Mouse (Mus musculus) R1 (cell line): ENCODE measurements around the gene Zfp420.
A peak's percentile ranks its signal among the peaks of the same experiment; 100 is the strongest.

Source experiments
- DNase-seq: peaks from one replicate; pipeline ENCODE4 v3.0.0-alpha.2; 2018; ENCODE audit warnings: low read depth, low spot score

Gene Zfp420

DNA sequence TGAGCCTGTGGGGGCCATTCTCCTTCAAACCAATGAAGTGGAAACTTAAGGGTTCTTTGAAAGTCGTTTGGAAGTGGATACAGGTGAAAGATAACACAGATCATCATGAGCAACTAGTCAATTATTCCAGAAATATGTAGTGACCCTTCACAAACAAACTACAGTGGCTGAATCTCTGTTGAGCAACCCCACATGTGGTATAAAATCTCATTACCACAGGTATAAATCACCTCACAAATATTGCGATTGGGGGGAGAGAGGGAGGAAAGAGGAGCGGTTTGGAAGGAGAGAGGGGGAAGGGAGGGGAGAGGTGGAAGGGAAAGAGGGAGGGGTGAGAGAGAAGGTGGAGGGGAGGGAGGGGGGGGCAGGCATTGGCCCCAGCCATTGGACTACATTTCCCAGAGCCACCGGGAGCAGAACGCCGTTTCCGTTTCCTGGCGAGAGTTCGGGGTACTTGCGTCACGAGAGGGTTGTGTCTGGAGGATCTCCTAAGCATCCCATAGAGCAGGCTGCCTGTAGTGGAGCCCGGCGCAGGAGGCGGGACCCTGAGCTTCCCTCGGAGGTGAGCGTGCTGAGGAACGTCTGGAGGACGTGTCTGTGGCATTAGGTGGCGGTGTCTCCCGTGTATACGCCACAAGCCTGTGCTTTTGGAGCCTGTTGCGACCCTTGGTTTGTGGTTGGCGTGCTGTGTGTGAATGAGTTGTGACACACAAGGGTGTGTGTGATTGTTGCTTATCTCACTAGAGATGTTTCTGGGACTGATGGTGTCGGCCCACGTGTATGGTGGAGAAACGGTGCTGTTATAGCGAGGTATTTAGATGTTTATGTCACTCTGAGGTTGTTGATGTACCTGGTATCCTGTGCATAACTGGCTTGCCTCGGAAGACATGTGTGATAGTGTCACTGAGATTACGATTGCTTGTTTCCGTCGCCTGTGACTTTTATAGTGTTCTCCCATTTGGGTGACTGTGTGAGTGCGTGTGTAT, at the start of gene Zfp420:
Gene Zfp420 (plus strand): TSS at position 448 of the 986 bp plus-strand sequence.
- DNase-seq = peak; percentile 97

DNA sequence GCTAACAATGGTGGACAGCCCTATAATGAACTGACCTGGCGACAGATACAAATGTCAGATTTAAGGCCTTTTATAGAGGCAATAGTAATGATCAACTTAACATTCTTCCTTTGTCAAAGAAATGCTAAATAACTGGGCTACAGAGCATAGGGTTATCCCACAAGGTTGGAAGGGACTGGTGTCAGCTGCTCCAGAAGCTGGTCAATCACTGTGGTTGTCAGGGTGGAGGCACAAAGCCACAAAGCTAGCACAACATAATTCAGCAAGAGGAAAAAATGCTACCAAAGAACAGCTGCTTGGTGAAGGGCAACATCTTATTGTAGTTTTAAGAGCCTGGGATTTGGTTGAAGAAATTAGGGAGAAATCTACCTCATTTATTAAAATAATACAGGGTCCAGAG, 47.5 kb upstream of the Zfp420 start:
- DNase-seq = no peak

DNA sequence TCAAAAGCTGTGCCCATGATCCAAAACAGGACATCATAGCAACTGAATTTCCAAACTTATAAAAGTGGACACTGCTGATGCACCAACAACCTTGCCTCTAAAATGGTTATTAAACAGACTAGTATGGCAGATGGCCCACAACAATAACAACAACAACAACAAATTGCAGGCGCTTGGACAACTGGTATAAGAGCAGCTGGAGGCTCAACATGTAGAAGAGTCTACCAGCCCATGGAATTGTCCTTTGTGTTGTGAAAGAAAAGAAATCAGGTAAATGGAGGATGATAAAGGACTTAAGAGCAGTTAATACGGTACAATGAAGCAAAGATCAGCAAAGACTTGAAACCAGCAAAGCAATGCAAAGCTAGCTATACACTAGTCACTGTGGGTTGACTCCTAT, 45.4 kb upstream of the Zfp420 start:
- DNase-seq = no peak

DNA sequence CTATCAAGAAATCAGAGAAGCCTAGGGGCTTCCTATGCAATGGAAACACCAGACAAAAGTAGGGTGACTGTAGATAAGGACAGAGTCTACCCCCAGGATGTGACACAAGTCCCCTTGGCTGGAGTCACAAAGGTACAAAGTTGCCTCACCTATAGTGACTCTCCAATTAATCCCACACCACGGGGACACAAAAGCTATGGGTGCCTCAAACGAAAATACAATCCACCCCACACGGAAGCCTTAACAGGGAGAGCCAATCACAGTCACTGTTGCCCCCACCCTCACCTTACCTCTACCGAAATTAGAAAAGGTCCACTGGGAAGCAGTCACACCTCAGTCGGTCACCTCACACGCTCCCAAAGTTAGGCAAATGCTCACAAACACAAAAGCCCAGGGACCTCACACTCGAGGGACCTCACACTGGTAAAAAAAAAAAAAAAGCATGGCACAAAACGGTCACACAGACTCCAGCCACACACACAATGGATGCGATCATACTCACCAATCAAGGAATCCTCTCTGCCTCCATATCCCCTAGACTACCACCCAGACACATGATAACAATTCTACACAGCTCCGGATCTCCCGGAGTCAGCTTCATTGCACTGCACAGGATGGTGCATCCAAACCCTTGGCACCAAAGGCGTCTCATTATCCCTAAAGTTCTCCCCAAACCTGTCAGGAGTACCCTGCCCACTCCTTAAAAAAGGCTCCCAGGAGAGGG, 44.6 kb upstream of the Zfp420 start:
- no peak for DNase-seq

DNA sequence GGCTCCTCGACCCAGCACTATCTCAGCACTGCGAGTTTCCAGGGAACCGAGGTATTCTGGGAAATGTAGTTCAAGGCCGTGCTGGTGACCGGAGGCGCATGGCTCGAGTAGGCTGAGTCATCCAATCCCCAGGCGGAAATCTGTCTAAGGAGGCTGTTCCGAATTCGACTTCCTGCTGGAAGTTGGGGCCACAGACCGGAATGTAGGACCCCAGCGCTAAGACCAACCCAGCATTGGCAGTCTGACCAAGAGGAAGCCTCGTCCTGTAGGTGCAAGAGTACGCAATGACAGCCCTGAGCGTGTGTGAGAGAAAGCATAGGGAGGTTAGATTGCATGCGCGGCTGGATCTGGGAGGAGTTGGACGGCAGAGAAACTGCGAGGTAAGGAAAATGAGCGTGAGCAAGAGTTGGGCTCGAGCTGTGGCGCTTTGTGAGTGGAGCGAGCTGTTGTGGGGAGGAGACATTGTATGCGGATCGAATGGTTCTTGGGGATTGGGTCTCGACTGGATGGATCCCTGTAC, 43.8 kb upstream of the Zfp420 start, which contains the start of gene Zfp790:
Gene Zfp790 (plus strand): TSS at position 205 of the 520 bp plus-strand sequence.
- peak; percentile 98 for DNase-seq

DNA sequence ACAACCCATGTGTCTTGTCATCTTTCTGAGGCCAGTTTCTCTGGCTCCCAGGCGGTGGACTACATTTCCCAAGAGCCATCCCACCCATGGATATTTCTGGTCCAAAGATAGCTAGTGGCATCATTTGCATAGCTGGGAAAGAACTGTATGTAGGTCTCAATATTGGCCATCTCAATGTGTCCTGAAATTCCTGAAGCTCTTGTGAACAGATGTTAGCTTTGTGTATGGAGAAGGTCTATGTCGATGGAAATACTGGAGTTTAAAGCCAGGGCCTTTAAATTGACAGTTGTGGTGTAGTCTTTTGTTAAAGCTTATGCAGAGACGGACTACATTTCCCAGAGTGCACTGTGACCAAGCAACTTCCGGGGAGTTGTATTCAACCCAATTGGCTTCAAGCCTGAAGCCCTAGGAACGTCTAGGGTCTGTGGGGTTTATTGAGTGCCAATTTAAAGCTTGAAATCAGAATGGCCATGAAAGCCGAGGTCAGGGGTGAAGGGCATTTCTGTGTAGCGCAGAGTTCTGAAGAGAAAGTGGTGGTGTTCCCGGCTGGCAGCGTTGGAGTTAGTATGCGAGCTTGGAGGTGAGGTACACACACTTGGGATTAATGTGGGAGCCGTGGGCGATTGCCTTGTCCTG, 41.0 kb upstream of the Zfp420 start:
- peak; percentile 88 for DNase-seq

DNA sequence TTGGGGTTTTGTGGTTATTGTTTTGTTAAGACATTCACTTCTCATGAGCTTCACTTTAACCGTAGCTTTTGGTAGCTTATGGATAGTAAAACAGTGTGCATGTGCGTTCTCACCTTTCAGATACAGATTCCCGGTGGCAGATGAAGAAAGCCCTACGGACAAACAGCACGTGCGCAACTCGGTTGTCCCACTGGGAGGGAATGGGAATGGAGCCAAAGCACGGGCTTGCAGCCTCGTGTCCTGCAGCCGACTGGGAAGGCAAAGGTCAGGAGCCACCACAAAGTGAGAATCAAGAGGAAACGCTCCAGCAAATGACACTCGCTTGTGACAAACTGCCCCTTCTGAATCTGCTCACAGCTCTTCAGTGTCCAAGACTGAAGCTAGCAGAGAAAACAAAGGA, 31.8 kb upstream of the Zfp420 start:
- DNase-seq = no peak

DNA sequence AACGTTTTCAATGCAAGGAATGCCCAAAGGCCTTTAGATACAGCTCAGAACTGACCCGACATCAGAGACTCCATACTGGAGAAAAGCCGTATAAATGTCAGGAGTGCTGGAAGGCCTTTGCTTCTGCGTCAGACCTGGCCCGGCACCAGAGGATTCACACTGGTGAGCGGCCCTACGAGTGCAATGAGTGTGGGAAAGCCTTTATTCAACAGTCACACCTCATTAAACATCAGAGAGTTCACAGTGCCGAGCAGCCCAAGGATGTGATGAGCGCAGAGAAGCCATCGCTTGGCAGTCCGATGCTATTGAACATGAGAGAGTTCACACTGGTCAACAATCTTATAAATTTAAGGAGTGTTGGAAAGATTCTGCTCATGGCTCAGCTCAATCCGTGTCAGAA, 30.0 kb upstream of the Zfp420 start:
- DNase-seq = no peak

DNA sequence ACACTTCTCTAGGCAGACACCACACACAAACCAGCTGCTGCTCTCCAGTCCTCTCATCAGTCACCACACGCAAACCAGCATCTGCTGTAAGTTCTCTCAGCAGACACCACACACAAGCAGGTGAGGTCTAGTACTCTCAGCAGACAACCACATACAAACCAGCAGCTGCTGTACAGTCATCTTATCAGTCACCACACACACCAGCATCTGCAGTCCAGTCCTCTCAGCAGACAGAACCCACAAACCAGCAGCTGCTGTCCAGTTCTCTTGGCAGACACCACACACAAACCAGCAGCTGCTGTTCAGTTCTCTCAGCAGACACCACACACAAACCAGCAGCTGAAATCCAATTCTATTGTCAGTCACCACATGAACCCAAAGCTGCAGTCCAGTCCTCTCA, 23.0 kb upstream of the Zfp420 start:
- no peak for DNase-seq

DNA sequence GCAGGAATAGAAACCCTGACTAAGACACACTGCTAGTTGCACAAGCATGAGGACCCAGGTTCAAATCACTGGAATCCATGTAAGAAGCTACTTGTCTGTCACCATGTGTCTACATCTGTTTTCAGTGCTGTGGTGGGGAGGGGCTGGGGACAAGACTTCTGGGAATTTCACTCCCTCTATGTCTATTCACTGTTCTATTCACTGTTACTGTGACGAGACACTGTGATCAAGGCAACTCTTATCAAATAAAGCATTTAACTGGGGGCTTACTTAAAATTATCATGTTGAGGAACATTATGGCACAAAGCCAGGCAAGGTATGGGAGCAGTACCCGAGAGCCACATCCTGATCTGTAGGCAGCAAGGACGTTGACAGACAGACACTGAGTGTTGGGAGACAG, 20.5 kb upstream of the Zfp420 start:
- no peak for DNase-seq

DNA sequence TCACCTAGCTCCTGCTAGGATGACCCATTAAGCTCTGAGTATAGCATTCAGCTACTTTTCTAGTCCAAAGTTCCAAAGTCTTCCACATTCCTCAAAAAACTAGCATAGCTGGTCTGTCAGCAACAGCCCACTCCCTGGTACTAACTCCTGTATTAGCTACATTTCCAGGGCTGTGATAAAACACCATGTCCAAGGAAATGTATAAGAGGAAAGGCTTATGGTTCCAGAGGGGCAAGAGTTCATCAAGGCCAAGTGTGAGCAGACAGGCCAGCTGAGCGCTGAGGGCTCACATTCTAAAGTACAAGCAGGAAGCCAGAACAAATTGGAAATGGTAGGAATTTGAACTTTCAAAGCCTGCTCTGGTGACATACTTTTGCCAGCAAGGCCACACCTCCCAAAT, 17.7 kb upstream of the Zfp420 start:
- DNase-seq = no peak

DNA sequence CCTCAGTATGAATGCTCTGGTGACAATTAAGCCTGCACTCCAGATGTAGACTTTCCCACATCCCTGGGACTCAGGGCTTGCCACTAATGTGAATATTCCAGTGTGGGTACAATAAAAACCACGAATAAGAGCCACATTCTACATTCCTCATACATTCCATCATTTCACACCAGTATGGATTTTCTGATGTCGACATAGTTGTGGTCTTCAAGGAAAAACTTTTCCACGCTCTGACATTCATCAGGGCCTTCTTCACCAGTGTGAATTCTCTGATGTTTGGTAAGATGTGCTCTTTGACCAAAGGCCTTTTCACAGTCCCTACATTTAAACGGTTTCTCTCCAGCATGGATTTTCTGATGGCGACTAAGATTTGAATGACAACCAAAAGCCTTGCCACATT, 15.2 kb upstream of the Zfp420 start:
- DNase-seq = no peak

DNA sequence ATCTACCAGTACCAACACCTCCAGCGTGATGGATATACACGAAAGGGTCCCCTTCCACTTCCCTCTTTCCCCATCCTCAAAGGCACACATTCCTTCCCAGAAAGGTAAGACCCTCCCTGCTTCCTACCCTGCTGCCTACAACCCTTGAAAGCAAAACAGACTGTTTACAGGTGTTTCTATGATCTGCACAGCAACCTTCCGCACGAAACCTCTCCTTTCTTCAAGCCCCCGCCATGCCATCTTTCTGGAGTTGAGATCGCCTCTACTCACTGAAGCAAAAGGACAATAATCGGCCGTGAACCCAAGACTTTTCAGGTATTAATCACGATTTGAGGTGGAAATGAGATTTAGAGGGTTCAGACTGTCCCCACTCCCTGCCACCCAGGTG, 7.0 kb upstream of the Zfp420 start:
- DNase-seq = no peak

DNA sequence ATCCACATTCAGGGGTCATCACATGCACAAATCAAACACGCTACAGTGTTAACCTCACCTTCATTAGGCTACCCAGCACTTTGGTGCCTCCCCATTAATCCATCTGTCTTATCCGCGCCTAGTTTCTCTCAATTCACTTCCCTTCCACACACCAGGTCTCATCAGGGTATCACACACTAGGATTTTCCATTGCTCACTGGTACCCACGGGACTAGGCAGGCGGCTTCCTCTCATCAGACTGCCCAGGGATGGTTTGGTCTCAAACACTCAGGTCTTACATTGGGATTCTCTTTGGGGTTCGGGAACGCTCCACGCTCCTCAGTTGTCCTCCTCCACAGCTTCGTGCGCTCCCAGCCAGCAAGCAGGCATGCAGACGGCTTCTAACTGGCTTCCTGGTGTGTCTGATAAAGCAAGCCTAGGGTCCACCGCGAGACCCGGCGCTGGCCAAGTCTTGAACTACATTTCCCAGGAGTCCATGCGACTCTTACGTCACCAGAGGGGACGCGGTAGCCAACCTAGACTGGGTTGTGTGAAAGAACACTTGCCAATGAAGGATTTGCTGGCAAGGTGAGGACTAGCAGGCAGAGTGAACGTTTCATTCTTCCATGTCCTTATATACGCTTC, 6.4 kb upstream of the Zfp420 start, which contains the start of gene Zfp940:
Gene Zfp940 (minus strand): TSS at position 451 of the 624 bp plus-strand sequence.
- DNase-seq = peak; percentile 90

DNA sequence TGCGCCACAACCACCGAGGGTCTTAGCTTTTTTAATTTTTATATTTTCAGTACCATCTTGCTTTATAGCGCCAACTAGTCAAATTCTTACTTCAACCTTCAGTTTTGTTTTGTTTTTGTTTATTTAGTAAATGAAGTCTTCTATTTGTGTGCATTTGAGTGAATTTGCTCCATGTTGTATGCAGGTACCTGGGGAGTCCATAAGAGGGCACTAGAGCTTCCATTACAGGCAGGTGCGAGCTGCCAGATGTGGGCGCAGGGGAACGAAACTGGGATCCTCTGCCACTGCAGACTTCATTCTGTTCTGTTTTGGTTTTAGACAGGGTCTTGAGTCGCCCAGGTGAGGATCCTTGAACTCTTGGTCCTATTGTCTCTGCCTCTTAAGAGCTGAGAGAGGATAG, 1.9 kb downstream of the Zfp420 start:
- peak; percentile 80 for DNase-seq

DNA sequence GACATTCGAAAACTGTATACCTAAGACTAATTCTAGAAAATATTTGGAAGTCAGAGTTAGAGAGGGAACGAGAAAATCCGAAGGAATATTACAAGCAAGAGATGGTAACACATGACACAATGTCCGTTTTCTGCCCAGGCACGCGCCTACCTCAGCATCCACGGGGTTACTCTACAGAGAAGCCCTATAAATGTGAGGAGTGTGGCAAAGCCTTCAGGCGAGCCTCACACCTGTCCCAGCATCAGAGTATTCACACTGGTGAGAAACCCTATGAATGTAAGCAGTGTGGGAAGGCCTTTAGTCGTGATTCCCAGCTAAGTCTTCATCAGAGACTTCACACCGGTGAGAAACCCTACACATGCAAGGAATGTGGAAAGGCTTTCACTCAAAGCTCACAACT, 14.5 kb downstream of the Zfp420 start:
- DNase-seq = no peak

DNA sequence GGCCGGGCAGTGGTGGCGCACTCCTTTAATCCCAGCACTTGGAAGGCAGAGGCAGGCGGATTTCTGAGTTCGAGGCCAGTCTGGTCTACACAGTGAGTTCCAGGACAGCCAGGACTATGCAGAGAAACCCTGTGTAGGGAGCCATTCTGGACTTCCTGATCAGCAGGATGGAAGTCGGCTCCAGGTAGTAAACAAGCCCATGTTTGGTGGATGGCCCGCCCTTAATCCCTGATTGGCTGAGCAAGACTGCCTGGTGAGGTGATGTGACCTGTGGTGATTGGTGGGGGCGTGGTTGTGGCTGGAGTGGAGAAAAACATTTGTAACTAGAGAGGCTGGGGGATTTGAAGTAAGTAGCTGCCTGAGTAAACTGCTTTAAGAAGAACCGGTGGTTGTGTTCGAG, 17.8 kb downstream of the Zfp420 start:
- DNase-seq = peak; percentile 73

DNA sequence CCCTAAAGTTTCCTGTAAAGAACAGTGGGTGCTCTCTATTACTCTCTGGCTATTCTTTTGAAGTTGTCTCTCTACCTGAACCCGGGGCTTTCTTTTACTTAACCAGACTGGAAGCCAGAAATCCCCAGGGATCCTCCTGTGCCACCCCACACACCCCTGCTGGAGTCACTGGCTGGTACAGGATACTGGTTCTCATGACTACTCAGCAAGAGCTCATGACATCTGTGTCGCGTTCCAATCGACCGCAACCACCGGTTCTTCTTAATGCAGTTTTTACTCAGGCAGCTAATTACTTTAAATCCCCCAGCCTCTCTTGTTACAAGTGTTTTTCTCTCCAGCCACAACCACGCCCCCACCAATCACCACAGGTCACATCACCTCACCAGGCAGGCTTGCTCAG, 20.3 kb downstream of the Zfp420 start:
- DNase-seq = no peak

DNA sequence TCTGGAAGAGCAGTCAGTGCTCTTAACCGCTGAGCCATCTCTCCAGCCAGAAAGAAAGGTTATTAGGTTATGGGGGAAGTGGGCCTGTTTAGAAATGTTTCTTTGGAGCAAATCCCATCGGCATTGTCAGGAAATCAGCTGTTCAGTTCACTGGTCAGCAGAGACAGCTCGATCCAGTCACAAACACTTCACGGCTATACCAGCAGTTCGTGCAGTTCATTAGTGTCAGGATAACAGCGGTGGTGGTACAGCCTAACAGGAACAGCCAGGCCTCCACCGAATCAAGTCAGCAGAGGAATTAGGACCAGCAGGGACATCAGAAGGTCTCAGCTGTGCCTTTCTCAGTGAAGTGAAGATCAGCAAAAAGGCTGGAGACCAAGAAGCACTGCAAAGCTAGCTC, 21.1 kb downstream of the Zfp420 start:
- DNase-seq = no peak

DNA sequence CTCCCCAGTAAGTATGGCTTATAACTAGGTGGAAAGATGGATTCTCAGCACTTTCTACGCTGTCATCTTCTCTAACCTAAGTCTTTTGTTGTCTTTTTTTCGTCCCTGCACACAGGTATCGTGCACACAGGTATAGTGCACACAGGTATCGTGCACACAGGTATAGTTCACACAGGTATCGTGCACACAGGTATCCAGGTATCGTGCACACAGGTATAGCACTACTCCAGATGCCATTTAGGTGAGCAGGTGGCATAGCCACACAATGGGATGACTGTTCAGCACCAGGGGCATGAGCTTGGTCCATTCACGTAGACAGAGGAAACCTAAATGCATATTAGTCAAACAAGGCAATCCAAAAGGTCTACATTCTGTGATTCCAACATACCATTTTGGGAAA, 30.7 kb downstream of the Zfp420 start:
- no peak for DNase-seq

DNA sequence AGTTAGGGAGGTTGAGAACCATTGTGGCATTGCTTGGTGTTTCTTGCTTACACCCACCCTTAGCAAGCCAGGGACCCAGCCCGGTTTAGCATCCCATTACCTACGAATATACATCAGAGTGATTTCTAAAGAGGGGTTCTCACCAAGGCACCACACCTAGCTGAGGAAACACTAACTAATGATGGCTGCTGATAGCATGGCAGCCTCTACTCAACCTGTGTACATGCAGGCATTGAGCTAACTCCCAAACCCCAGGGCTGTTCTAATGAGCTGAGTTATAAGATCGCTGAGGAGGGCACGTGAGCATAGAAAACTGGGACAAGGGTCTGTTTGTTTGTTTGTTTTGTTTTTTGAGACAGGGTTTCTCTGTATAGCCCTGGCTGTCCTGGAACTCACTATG, 33.0 kb downstream of the Zfp420 start:
- no peak for DNase-seq
